Mouse (Mus musculus): ENCODE results near the gene Cfap97d1.

Cfap97d1 gene

DNA sequence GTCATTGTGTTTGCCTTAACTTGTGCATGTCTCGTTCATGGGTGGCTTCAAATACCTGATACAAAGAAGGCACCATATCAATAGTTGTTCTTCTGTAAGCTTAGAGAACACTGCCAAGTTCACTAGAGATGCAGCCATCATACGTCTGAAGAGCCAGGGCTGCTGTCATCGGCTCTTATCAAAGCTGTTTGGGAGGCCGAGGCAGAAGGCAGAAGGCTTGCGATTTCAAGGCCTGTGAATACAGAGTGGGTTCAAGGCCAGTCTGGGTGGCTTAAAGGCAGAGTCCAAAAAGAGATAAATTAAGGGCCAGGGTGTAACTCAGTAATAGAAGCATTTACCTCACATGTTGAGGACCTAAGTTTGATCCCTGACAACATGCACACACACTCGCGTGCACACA lies 52.3 kb downstream of the Cfap97d1 start:
- no peak for DNase-seq (ENCODE audit: low spot score)

DNA sequence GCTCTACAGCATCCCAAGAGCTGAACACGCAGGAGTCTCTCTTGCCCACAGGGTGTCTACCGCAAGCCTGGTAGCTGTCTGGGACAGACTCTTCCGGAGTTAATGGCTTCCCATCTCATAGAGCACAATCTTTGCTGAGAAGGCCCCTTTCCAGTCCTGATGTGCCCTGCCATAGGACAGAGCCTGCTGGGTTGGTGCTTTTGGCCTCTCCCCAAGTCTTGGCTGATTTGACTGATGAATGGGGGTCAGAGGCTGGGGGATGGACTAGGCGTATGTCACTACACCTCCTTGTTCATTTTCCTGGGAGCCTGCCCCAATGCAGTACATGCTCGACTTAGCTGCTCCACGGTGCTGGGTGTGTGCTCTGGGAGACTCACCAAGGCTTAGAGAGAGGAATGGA lies 53.7 kb downstream of the Cfap97d1 start:
- DNase-seq (ENCODE audit: low spot score), result no peak

DNA sequence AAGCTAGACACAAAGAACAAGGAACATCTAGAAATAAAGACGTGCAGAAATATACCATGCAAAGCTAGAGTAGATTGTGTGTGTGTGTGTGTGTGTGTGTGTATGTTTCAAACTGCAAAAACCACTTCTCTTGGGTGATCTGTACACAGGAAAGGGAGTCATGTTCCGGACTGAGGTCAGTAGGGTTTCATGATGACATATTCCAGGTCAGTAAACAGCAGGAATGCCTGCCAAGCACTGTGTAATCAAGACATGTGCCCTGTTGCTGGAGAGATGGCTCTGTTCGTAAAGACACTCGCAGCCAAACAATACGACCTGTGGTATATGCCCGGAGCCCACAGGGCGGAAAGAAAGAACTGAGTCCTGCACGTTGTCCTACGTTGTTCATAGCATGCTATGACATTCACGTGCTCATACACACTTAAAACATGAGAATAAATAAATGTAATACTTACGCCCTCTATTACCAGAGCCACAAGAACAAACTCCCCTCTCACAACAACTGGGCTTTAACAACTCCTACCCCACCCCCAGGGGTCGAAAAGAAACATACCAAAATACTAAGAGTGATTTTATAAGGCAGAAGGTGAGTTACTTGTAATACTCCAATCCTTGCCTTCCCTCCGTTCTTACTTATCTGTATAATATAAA lies 55.5 kb downstream of the Cfap97d1 start:
- DNase-seq (ENCODE audit: low spot score), result peak; percentile 4

DNA sequence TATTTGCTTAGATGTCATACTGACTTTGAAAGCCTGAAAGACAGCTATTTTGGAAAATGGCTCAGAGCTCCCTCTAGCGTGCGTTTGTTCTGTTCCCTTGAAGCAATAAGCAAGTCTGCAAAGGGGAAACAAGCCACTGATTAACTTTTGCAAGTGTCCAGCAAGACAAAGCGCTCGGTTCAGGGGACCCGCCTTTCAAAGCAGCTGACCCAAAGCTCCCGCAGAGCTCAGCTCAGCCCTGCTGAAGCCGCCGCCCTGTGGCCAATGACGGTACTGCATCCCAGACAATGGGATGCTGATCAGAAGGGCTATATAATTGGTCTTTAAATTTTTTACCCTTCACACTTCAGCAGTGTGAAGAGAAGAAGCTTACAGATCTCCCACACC lies 56.1 kb downstream of the Cfap97d1 start:
- DNase-seq (ENCODE audit: low spot score), result peak; percentile 96

DNA sequence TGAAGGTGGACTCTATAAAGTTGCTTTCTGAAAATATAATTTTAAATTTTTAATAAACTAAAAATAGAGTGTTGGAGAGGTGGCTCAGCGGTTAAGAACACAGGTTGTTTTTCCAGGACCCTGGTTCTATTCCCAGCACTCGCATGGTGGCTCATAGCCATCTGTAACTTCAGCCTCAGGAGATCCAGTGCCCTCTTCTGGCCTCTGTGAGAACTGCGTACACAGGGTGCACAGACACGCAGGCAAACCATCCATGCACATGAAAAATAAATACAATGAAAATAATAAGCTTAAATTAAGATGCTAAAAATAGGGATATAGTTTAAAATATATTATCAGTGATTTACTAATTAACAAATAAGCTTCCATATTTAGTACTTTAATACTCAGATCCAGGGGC lies 56.6 kb downstream of the Cfap97d1 start:
- peak; percentile 16 for DNase-seq (ENCODE audit: low spot score)

DNA sequence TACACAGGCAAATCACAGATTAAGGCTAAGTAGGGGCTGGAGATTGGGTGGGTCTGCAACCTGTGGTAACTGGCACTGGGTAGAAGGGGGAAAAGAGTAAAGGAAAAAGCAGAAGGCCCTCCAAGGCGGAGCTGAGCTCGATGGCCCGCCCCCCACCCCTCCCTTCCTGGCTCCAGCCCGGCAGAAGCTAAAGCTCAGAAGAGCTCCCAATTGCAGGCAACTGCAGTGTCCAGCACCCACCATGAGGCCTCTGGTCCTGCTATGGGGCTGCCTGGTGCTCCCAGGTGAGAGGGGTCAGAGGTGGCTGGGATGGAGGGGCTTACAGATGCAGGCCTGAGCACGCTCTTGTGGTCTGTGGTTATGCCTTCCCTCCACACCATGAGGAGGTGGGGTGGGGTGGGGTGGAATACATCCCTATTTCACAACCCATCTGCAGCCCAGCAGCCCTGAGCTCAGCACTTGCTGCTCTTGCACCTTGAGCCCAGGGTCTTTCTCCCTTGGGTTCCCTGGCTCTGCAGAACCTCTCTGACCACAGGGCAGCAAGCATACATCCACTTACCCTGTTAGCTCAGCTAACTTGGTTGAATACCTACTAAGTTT lies 57.4 kb downstream of the Cfap97d1 start, which contains the start of gene Cd300lg:
Gene Cd300lg, plus strand, starts transcription at position 160 of the 600 bp plus-strand sequence.
- DNase-seq (ENCODE audit: low spot score), result no peak

All from embryo, embryonic 10.5 days (tissue).